Comparison of ENCODE assay signal across 9 mouse cellular contexts in genomic region chr14:103649302-103649701, GRCm38 (mm10). TPM values are rescaled to one million over a fixed set of nuclear protein-coding genes. Genes with fewer than 3 reads are reported as not detected.
DNase-seq lines count a peak whose midpoint lies in the region; ATAC-seq and TF ChIP-seq lines count a peak whose summit lies in the region.
"Had no signal": no experiment of that assay in that cellular context is flagged by ENCODE, and none has a peak within 500 bp of the region (broad histone marks: within the 10 kb centered on the region; RNA-seq: fewer than 3 reads in every experiment).

No protein-coding gene starts in this region.

- no peaks in the 10 kb centered on the region; the same call in 1 of the 2 replicates for H3K4me1 ChIP-seq in lung, embryonic 14.5 days (ENCODE audit: insufficient read depth)
- H3K4me1 ChIP-seq in forebrain, embryonic 10.5 days, result peaks cover 58% of the 10 kb centered on the region
- peaks cover 50% of the 10 kb centered on the region for H3K4me1 ChIP-seq in hindbrain, embryonic 15.5 days (replicated peaks)
- H3K4me1 ChIP-seq in neural tube, embryonic 13.5 days (replicated peaks), result peaks cover 50% of the 10 kb centered on the region

- 52% methylated on average over 4 of the region's 4 CpGs for WGBS in lung, embryonic 14.5 days
- 52% methylated on average over 4 of the region's 4 CpGs for WGBS in forebrain, embryonic 10.5 days
- WGBS in hindbrain, embryonic 15.5 days, result 23% methylated on average over 4 of the region's 4 CpGs
- 21% methylated on average over 4 of the region's 4 CpGs for WGBS in neural tube, embryonic 13.5 days

- no peak for DNase-seq in lung, embryonic 14.5 days
- DNase-seq in lung, adult 18-20 months, result no peak
- no peak for DNase-seq in forebrain, embryonic 10.5 days (ENCODE audit: extremely low spot score, low spot score)
- no peak for DNase-seq in gastrocnemius, postnatal 25 days
- DNase-seq in cerebellum, postnatal 10 days, result no peak

- no peaks in the 10 kb centered on the region for H3K9me3 ChIP-seq in lung, embryonic 14.5 days (ENCODE audit: low read depth, low read length)
- H3K9me3 ChIP-seq in forebrain, embryonic 10.5 days, result no peaks in the 10 kb centered on the region
- H3K9me3 ChIP-seq in hindbrain, embryonic 15.5 days, result no peaks in the 10 kb centered on the region
- H3K9me3 ChIP-seq in neural tube, embryonic 13.5 days, result no peaks in the 10 kb centered on the region
- H3K9me3 ChIP-seq: liver, embryonic 13.5 days had no signal

- peaks cover 36% of the 10 kb centered on the region for H3K27me3 ChIP-seq in lung, embryonic 14.5 days (ENCODE audit: insufficient read depth, low read length)
- H3K27me3 ChIP-seq in forebrain, embryonic 10.5 days (ENCODE audit: poor library complexity, severe bottlenecking), result peaks cover 4% of the 10 kb centered on the region
- H3K27me3 ChIP-seq in hindbrain, embryonic 15.5 days, result no peaks in the 10 kb centered on the region
- H3K27me3 ChIP-seq in neural tube, embryonic 13.5 days, result no peaks in the 10 kb centered on the region

- H3K27ac ChIP-seq in lung, embryonic 14.5 days (ENCODE audit: low read depth), result no peak overlapping the region
- peak overlapping the region; percentile 95 for H3K27ac ChIP-seq in forebrain, embryonic 10.5 days
- peak overlapping the region; percentile 98 for H3K27ac ChIP-seq in hindbrain, embryonic 15.5 days (replicated peaks)
- peak overlapping the region; percentile 99 for H3K27ac ChIP-seq in neural tube, embryonic 13.5 days (replicated peaks)
- H3K27ac ChIP-seq: liver, embryonic 13.5 days had no signal

- ATAC-seq in lung, embryonic 14.5 days (ENCODE audit: insufficient read depth), result no peak
- ATAC-seq in hindbrain, embryonic 15.5 days (ENCODE audit: low FRiP score, low read depth), result no peak
- ATAC-seq in neural tube, embryonic 13.5 days (ENCODE audit: low read depth), result no peak

- H3K9ac ChIP-seq in lung, embryonic 14.5 days, result no peak overlapping the region
- H3K9ac ChIP-seq in hindbrain, embryonic 15.5 days, result no peak overlapping the region
- H3K9ac ChIP-seq in neural tube, embryonic 13.5 days, result no peak overlapping the region
- H3K9ac ChIP-seq: liver, embryonic 13.5 days had no signal

- no peak overlapping the region for H3K4me3 ChIP-seq in lung, embryonic 14.5 days (ENCODE audit: low read depth, low read length)
- H3K4me3 ChIP-seq in forebrain, embryonic 10.5 days, result peak overlapping the region; percentile 95
- peak overlapping the region; percentile 85 for H3K4me3 ChIP-seq in hindbrain, embryonic 15.5 days
- H3K4me3 ChIP-seq in neural tube, embryonic 13.5 days, result peak overlapping the region; percentile 94

- H3K36me3 ChIP-seq in lung, embryonic 14.5 days (ENCODE audit: insufficient read depth), result no peaks in the 10 kb centered on the region
- no peaks in the 10 kb centered on the region for H3K36me3 ChIP-seq in forebrain, embryonic 10.5 days (replicated peaks)
- H3K36me3 ChIP-seq in hindbrain, embryonic 15.5 days, result no peaks in the 10 kb centered on the region
- H3K36me3 ChIP-seq in neural tube, embryonic 13.5 days, result no peaks in the 10 kb centered on the region
- H3K36me3 ChIP-seq: liver, embryonic 13.5 days had no signal

- no peak for TF ChIP-seq CTCF in lung, embryonic 14.5 days (IDR thresholded peaks at IDR 0.05; ENCODE audit: low read depth)

- peak overlapping the region; percentile 97 for H3K4me2 ChIP-seq in lung, embryonic 14.5 days
- peak overlapping the region; percentile 83 for H3K4me2 ChIP-seq in hindbrain, embryonic 15.5 days
- peak overlapping the region; percentile 66 for H3K4me2 ChIP-seq in neural tube, embryonic 13.5 days

RNA-seq across cellular contexts. Expression of gene Slain1, which starts 0.7 kb away (rescaled TPM):
- polyA plus RNA-seq in lung, embryonic 14.5 days (2014; fragmentation: Nextera tagmentation; extraction: Ambion mirVana), result 2.4 and 3.0 TPM in 2 replicates
- polyA plus RNA-seq in forebrain, embryonic 10.5 days (2016; fragmentation: Nextera tagmentation; extraction: Ambion mirVana), result 4.2 and 4.3 TPM in 2 replicates
- polyA plus RNA-seq in hindbrain, embryonic 15.5 days (2015; fragmentation: Nextera tagmentation; extraction: Ambion mirVana), result 18.4 and 21.1 TPM in 2 replicates
- 14.7 and 15.2 TPM in 2 replicates for polyA plus RNA-seq in neural tube, embryonic 13.5 days (2015; fragmentation: Nextera tagmentation; extraction: Ambion mirVana)
- total RNA-seq in gastrocnemius, postnatal 25 days (2021), result not detected
- total RNA-seq: gastrocnemius, adult 18-20 months had no signal
